Mouse (Mus musculus): Measurements from ENCODE around the gene Gpr4.

Gpr4 gene

DNA sequence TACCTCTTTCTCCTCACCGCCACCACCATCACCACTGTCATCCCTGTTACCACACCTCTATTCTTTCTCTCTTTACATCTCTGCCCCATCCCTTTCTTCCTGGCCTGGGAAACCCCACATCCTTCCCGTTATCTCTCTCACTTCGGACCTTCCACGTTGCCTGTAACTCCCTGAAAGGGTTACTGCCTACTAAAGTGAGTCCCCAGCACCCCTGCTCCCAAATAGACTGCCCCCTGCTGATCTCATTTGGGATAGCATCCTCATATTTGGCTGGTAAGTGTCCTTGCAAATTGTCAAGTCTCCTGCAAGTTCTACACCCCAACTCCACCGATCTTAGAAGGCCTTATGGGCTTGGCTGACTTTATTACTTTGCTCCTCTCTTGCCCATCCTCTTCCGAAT, 15.7 kb upstream of the Gpr4 start:
- DNase-seq (ENCODE audit: low spot score): no peak

DNA sequence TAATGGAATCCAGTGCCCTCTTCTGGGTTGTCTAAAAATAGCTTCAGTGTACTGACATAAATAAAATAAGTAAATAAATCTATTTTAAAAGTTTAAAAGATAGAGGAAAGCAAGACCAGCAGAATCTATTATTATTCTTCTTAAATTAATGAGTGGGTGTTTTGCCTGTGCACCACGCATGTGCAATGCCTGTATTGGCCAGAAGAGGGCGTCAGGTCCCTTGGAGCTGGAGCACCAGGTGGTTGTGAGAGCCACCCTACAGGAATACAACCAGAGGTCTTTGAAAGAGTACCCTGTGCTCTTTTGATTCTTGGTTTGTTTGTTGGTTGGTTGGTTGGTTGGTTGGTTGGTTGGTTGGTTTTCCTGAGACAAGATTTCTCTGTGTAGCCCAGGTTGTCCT, 14.4 kb upstream of the Gpr4 start:
- DNase-seq (ENCODE audit: low spot score): no peak

DNA sequence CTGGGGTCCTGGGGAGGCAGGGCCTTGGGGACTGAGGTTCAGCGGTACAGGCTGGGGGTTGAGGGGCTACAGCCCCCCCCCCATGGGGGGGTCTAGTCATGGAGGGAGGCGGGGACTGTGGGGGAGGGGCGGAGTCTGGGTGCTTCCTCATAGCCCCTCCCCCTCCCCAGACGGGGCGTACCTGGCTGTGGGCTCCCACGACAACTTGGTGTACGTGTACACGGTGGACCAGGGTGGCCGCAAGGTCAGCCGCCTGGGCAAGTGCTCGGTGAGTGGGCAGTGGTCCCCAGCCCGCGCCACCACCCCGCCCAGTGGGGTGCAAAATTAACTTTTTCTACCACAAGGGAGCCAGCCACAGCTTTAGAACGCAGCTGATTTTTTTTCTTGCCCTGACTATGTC, 10.7 kb upstream of the Gpr4 start:
- no peak for DNase-seq (ENCODE audit: low spot score)

DNA sequence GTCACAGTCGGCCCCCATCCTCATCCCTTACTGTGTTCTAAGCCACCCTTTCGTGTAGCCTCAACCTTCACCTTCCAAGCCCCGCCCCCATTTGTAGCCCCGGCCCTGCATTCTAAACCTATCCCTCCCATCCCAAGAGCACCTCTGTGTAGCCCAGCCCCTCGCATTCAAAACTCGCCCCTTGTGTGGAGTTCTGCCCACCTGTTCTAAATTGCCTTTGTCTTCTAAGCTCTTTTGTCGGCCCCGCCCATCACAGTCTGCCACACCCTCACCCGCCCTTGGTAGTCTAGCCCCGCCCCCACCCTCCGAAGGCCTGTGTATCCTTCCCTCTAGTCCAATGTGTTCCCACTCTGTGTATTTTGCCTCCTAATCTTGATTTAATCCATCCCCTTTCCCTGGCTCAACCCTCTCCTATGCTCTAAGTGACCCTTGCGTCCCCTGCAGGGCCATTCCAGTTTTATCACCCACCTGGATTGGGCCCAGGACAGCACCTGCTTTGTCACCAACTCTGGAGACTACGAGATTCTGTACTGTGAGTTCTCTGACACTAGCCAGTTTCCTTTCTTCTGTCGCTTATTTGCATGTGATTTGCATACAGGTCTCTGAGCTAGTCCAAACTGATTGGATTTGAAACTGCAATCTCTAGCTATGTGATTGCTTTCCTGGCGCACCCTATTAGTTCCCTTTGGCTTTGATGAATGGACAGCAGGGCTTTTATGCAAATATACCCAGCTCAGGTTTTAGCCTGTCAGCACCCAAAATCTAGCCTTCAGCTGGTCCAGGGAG, 10.1 kb upstream of the Gpr4 start:
- DNase-seq (ENCODE audit: low spot score): no peak

DNA sequence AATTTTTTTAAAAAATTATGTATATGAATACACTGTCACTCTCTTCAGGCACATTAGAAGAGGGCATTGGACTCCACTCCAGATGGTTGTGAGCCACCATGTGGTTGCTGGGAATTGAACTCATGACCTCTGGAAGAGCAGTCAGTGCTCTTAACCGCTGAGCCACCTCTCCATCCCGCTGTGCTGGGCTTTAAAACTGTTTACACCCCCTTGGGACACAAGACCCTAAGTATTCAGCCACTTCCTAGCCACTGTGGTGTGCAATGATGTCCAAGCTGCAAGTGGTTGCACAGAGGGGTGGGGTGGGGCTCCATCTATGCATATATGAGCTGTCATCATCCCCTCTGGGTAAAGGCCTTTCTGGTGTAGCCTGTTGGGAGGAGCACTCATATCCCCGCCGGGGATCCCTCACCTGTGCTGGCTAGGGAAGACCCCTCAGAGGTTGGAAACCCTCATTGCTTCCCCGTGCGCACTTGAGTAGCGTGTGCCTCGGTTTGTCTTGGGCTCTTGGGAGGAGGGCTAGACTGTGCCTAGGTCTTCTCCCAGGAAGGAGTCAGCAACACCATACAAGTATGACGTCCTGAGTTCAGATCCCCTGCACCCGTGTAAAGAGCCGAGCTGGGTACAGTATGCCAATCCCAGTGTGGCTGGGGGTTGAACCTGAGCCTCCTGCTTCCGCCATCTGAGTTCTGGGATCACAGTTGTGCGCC, 4.0 kb upstream of the Gpr4 start:
- no peak for DNase-seq (ENCODE audit: low spot score)

DNA sequence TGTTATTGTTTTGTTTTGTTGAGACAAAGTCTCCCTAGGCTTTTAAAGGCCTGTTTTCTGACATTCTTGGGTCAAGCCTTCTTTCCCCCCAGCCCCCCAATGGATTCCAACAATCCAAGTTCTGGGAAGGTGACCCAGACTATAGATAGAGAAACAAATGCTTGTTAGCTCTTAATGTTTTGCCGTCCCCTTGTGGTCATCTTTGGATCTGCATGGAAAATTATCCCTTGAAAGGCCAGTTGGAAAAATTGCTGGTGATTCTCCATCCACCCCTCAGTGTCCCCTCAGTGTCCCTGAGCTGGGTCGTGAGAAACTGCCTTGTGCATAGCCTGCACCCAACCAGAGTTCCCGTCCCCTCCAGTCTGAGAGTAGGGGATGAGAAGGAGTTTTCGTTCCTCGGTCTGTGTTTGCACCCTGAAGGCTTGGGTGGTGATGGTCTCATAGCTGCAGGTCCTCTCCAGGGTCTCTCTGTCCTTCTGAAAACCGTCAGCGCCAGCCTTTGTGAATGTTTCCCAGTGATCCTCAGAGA, 3.3 kb upstream of the Gpr4 start:
- peak; percentile 36 for DNase-seq (ENCODE audit: low spot score)

DNA sequence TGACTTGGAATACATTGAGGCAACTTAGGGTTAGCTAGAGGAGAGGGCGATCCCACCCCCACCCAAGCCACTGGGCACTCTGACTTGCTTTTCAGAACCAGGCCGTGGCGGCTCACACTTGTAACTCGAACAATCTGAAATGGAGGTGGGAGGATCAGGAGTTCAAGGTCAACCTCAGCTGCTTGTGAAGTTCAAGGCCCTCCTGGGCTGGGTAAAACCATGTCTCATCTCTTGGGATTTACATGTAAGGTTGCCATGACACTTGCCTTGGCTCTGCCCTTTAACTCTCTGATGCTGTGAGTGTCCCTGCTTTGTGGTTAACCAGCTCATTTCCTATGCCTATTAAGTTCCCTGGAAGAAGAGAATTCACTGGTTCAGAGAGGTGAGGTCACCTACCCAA, 2.8 kb upstream of the Gpr4 start:
- DNase-seq (ENCODE audit: low spot score): no peak

DNA sequence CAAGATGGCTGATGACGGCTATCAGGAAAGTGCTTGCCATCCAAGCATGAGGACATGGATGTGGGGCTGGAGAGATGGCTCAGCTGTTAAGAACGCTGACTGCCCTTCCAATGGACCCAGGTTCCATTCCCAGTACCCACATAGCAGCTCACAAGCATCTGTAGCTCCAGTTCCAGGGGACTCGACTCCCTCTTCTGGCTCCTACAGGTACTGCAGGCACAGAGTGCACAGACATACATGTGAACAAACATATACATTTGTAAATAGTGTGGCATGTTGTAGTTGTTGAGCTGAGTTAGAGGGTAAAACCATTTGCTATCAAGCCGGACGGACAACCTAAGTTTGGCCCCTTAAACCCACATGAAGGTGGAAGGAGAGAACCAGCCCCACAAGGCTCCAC, 2.3 kb upstream of the Gpr4 start:
- no peak for DNase-seq (ENCODE audit: low spot score)

DNA sequence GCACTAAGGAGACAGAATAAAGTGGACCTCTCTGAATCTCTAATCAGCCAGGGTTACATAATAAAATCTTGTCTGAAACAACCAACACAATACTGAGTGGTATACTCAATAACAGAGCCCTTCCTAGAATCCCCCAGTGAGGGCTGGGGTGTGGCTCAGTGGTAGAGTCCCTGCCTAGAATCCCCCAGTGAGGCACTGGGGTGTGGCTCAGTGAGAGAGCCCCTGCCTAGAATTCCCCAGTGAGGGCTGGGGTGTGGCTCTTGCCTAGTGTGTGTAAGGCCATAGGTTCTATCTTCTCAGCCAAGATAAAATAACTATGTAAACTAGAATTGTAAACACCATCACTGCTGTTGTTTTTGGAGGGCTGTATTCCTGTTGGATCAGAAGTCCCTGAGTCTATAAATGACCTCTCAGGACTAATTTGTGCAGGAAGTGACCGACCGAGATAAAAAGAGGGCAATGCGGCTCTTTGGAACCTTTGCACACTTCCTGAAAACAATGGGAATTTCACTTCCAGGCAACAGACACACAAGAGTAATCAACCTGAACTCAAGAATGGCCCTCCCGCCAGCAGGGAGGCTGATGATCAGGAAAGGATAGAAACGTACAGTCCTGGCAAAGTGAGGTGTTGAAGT, 1.2 kb upstream of the Gpr4 start:
- DNase-seq (ENCODE audit: low spot score): no peak

DNA sequence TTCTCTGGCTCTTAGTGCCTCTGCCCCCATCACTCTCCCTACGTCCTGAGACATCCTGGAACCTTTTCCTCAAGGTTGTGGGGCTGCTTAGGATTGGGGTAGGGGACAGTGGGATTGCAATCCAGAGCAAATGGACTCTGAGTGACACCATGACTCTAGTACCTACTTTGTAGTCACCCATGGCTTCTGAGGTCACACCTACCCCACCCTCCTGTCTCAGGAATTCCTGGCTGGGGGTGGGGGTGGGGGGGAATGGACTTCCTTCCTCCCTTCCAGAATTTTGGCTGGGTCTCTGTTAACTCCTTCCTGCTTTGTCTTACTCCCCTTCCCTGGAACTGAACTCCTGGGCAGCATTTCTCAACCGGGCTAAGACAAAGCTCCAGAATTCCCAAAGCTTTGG, 1.0 kb downstream of the Gpr4 start:
- DNase-seq (ENCODE audit: low spot score): no peak

DNA sequence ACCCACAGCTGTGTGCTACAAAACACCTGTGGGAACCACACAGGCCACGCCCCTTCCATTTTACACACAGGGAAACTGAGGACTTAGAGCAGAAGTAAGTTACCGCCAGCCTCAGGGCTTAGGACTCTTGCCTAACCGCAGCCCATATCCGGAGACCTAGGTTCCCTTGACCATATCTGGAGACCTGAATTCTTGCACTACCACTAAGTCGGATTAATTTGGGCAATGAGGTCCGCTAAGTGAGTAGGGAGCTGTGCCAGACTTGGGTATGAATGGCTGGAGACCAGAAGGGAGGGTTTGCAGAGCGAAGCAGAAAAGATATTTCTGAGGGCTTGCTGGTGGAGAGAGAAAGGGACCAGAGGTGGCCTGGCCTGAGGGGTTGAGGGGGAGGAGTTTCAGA, 2.0 kb downstream of the Gpr4 start:
- no peak for DNase-seq (ENCODE audit: low spot score)

DNA sequence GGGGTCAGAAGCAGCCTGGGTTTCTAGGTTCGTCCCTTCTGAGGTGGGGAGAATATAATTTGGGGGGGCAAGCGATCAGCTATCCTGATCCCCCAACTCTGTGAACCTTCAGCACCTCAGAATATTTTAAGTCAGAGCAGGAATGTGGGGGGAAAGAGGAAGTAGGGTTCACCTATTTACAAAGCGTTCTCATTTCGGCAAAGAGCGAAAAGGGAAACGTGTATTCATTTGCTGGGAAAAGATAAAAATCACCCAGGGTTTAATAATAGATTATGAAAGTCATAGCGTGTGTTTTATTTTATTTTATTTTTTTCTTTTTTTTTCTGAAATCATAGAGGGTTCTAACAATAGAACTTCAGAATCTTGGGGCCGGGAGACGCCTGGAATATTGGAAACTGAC, 2.6 kb downstream of the Gpr4 start:
- no peak for DNase-seq (ENCODE audit: low spot score)

DNA sequence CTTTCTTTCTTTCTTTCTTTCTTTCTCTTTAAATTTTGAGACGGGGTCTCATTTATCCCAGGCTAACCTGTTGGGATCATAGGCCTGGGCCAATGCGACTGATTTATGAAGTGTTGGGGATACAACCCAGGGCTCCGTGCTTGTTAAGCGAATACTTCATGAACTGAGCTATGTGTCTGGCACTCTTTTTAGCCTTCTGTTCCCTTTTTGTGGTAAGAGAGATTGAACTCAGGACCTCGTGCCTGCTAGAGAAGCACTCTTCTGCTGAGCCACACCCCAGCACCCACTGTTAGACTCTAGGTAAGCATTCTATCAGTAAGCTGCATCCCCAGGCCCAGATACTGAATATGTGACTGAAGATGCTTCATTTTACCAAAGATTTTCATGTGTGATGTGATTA, 5.2 kb downstream of the Gpr4 start:
- no peak for DNase-seq (ENCODE audit: low spot score)

DNA sequence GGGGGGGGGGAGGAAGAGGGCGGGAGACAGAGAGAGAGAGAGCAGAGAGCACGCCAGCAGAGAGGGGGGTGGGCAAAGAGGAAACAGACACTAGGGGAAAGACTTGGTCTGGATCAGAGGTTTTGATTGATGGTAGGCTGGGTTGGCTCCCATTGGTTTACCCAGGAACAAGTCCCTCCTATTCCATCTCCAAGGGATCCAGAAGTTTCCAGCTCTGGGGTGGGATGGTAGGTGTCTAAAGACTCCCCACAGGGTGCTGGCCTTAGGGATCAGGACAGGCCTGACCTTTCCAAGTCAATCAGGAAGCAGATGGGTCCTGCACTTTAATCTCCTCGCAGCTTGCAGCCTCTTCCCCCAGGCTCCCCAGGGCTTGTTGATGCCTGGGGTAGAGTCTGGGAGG, 5.6 kb downstream of the Gpr4 start:
- DNase-seq (ENCODE audit: low spot score): no peak

DNA sequence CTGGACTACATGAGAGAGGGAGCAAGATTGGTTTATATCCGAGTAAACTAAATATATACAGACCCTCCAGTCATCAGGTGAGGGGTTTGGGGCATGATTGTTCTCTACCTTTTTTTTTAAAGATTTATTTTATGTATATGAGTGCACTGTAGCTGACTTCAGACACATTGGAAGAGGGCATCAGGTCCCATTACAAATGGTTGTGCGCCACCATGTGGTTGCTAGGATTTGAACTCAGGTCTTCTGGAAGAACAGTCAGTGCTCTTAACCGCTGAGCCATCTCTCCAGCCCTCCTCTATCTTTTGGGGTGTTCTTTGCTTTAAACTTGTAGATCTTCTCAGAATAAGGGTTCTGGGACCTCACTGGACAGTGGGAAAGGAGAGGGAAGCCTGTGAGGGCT, 7.7 kb downstream of the Gpr4 start:
- DNase-seq (ENCODE audit: low spot score): no peak

DNA sequence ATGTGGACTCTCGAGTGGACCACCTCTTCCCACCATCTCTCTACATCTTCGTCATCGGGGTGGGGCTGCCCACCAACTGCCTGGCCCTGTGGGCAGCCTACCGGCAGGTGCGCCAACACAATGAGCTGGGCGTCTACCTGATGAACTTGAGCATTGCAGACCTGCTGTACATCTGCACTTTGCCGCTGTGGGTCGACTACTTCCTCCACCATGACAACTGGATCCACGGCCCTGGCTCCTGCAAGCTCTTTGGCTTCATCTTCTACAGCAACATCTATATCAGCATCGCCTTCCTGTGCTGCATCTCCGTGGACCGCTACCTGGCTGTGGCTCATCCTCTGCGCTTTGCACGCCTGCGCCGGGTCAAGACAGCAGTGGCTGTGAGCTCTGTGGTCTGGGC, 9.9 kb downstream of the Gpr4 start:
- no peak for DNase-seq (ENCODE audit: low spot score)

DNA sequence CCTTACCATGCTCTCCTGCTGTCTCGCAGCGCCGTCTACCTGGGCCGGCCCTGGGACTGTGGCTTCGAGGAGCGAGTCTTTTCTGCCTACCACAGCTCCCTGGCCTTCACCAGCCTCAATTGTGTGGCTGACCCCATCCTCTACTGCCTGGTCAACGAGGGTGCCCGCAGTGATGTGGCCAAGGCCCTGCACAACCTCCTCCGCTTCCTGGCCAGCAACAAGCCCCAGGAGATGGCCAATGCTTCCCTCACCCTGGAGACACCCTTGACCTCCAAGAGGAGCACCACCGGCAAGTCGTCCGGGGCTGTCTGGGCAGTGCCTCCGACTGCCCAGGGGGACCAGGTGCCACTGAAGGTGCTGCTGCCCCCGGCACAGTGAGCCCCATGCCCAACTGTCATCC, 10.5 kb downstream of the Gpr4 start:
- DNase-seq (ENCODE audit: low spot score): no peak

DNA sequence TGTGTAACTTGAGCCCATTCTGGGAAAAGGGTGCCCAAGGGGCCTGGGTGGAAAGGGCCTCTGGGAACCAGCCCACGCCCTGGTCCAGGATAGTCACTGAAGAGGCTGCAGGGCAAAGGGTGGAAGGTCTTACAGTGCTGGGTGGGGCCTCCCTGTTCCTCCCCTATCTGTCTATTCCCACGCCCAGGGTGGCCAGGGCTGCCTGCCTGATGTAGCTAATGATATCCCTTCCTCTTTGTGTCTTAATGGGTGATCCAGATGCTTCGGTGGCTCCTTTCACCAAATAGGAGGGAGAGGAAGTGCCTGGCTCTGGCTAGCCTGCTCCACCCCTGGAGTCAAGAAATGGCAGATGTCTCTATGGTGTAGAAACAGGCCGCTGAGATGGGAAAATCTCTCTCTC, 12.6 kb downstream of the Gpr4 start:
- no peak for DNase-seq (ENCODE audit: low spot score)

DNA sequence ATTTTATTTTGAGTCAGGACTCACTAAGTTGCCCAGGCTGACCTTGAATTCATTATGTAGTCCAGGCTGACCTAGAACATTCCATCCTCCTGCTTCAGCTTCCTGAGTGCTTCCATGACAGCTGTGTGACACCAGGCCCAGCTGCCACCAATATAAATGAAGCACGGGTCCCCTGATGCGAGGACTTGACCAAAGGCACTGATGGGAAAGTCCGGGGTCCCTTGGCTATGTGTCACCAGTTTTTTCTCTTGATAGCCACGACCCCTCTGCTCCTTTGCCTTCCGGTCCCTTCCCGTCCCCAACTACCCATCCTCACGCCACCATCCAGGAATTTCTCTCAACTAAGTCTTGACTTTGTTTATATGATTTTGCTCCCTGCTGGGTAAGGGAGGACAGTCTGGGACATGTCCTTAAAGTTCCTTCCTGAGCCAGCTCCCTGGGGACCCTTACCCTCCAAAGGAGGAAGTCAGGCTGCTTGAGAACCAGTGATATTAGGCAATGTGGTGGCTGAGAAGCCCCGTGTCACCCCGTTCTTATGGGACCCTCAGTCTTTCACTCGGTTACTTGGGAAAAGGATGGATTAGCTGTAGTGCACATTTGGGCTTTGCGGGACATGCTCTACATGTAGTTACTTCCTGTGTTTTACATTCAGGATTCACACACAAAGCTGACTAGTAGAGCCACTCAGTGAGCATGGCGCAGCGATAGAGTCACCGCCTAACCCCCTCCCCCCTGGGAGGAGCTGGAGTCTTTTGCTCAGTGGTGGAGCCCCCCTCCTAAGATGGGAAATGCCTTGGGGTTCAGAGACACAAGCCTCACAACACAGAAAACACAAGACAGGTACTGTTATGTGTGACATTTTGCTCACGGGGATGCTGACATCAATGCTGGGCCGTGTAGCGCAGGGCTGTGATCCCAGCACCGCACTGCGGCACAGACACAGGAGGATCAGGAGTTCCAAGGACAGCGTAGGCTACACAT, 14.8 kb downstream of the Gpr4 start:
- DNase-seq (ENCODE audit: low spot score): peak; percentile 27

DNA sequence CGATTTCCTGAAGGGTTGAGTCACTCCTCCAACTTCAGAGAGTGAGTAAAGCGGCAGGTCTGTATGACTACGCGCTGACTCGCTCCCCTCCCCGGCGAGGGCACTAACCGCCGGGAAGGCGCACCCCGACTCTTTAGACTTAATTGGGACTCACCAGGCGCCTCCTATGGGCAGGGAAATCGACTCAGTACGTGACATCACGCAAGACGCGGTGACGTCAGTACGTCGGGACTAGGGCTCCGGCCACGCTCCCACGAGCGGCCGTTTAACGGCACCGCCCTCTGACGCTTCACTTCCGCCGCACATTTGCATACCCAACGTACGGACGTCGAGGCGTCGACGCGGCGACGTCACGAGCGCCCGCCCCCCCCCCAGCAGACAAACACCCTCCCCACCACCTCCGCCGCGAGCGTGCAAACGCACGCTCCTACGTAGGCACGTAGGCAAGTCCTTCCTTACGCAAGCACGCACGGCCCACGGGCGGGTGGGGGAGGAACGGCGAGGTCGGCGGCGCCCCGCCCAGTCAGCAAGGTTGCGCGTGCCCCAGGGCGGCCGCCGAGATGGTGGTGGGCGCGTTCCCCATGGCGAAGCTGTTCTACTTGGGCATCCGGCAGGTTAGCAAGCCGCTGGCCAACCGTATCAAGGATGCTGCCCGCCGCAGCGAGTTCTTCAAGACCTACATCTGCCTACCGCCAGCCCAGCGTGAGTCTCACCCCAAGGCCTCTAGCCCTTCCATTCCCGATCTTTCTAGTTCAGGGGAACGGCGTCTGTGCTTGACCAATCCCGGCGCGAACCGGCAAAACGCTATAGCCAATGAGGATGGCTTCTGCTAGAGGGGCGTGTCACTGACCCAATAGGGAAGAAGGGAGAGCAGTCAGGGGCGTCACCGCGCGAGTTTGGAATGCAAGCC, 15.8 kb downstream of the Gpr4 start, which contains the start of gene Opa3:
Gene Opa3 (plus strand): TSS at position 452 of the 910 bp plus-strand sequence.
- peak; percentile 97 for DNase-seq (ENCODE audit: low spot score)

DNA sequence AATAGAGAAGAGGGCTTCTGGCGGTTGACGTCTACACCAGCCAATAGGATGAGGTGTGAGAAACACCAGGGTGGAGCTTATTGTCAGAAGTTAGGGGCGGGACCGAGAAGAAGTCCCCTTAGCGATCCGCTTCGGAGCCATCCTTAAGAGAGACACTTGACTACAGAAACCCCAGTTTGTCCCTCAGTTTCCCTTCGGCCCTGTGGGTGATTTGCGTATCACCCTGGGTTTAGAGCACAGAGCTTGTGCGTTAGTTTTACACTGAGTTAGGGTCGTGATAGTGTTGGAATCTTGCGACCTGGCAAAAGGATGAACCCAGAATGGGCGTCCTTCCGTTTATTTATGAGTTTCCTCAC, 16.4 kb downstream of the Gpr4 start:
- DNase-seq (ENCODE audit: low spot score): no peak
